Mouse (Mus musculus) lung, postnatal 0 days (tissue): ENCODE measurements at regions not wholly inside any gene's neighbourhood (a gene's known extent, or its start where the extent isn't known, plus 50 kb on each side); places are given as distances from the start of the nearest gene placed in this dataset.

Experiments
- CTCF ChIP-seq: IDR thresholded peaks from 2 replicates; pipeline ENCODE4 v1.5.1; 2016; ENCODE audit warnings: antibody characterized with exemption, mild to moderate bottlenecking
- EP300 ChIP-seq: IDR thresholded peaks from 2 replicates; pipeline ENCODE4 v1.6.1; 2016; ENCODE audit warnings: antibody characterized with exemption, mild to moderate bottlenecking, control low read depth

DNA sequence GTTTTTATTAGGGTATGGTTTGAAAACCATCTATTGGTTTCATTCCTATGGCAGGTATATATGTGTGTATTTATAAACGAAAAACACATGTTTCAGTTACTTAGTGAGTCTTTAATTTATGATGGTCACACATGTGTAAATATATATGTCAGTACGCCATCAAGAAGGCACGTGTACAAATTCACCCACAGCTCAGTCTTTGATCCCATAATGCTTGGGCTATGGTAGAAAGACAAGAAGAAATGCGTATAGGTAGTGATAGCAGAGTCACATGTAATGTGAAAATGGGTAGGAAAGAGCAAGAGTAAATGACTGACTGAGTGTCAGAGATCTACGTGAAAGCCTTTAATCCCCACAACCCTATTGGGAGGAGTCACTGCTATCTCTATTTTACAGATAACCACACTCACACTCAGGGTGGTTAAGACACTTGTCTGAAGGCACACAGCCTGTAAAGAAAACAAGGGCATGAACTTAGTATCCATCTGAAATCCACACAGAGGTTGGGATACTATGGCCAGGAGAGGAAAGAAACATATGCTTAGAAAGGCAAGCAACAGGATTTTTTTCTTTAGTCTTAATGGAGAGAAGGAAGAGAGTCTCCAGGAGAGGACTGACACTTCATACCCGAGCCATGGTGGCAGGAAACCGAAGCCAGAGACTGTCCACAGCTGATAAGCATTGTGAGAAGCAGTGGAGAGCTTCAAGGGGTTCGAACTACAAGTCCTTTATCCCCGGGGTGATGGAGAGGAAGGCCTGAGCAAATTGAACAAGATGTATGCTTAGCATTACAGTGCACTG lies 82.1 kb upstream of the Nrip1 start:
- TF ChIP-seq CTCF, result no peak
- TF ChIP-seq EP300, result no peak
